Mouse (Mus musculus) kidney, adult 18-20 months (tissue): ENCODE data around the gene Gm5134.

Experiments used
- DNase-seq: peaks from one replicate; pipeline ENCODE4 v3.0.0; 2021

Gm5134 gene

DNA sequence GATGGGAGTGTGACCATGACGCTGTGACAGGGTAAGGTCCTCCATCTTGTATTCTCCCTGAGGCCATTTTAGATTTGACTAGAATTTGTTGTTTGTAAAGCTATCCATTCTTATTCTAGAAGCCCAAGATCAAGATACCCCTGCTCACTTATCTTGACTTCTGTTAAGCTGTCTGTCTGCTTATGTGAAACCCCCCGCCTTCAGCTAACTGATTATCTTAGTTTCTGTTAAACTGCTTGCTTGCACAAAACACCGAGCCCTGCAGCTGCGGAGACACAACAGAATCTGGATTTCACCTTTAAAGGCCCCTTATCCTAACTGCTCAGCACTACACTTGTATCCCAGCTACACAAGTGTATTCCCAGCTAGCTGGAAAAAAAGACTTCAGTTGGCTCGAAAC is 82.6 kb downstream of the Gm5134 start:
- no peak for DNase-seq

DNA sequence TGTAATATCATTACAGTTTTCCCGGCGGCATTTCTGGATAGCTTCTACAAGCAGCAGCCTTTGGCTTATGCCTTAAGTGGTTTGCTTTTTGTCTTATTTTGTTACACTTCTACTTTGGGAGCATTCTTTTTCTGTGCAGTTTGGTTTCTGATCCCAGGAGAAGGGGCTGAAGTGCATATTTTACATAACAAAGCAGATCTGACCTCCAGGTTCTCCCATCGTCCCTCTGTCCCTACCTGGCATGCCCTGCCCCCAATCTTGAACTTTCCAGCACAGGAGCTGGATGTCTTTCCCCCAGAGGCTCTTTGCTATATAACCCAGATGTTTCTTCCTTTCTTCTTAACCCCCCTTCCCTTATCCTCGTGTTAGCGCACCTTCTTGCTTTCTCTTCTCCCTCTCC is 91.0 kb downstream of the Gm5134 start:
- DNase-seq, result no peak

DNA sequence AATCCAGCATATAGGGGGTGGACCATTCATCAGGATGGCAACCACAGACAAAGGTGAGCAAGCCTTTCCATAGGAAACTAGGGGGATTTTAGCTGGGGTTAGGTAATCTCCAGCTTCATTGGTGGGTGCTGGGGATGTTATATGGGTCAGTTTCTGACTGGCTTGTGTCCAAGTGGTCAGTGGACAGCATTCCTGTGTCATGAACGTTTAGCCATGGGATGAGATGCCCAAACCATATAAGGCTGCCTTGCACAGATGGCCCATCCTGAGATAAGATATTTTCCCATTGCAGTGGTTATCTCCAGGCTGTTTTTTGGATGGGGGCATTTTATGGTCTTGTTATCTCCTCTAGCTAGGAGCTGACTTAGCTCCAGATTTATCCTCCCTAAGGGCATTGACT is 92.4 kb downstream of the Gm5134 start:
- DNase-seq, result no peak

DNA sequence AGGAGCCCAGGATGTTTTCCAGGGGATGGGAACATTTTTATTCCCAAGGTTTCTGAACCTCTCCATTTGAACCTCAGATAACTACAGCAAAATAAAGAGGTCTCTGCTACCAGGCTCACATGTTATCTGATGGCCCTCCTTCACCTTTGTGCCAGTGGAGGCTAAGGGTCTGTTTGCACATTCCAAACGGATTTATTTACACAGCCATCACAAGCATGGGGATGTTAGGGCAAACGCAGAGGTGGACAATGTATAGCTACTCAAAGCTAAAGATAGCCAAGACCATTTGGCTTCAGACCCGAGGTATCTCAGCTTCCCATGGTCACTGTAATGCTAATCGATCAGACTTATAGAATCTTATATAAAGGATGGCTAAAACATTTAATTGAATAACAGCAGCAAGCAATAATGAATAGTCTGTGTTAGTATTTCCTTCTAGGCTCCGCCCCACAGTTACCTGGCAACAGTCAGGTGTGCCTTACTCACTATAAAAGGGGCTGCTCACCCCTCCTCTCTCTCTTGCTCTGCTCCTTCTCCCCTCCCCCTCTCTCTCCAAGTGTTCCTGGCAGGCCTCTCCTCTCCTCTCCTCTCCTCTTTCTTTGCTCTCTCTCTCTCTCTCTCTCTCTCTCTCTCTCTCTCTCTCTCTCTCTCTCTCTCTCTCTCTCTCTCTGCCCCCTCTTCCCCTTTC is 93.0 kb downstream of the Gm5134 start:
- no peak for DNase-seq

DNA sequence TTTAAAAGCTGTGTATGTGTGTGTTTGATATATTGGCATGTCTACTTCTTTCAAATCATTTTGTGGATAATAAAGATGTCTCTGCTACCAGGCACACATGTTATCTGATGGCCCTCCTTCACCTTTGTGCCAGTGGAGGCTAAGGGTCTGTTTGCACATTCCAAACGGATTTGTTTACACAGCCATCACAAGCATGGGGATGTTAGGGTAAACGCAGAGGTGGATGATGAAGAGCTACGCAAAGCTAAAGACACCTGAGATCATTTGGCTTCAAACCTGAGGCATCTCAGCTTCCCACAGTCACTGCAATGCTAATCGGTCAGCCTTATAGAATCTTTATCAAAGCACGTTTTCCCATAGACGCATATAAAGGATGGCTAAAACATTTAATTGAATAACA is 94.7 kb downstream of the Gm5134 start:
- DNase-seq, result no peak

DNA sequence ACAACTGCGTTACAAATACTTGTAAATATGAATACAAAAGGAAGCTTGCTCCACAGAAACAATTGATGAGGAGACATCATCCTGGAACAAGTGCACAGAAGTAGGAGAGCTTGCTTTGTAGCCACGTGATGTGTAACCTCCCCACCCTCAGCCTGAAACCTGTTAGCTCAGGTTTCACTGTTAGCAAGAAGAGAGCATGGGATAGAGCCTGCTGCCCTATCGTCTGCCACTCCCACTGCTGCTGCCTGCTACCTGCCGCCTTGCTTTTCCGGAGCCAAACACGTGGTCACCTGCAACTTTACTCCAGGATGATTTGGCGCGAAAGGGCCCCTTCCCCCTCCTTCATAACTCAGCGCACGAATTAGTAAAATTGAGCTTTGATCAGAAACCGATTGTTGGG is 97.5 kb downstream of the Gm5134 start:
- DNase-seq, result no peak
